Mouse (Mus musculus): Measurements from ENCODE around the gene Gm28305.

DNA sequence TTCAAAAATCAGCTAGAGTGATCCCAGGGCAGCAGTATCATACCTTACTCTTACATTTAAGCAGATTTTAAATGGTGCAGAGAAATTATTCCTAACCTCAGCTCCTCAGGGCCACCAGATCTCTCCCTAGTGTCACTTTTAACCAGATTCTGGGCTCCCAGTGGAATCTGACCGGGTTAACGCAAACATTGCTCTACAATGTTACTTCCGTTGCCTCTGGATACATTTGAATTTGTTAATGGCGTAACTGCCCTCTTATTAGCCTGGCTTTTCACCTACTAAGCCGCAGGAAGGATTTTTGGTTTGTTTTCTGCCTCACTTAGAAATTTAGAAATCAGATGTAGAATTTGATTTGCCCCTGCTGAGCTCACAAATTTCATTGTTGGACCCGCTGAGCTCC, 5.7 kb upstream of the Gm28305 start:
- no peak for TF ChIP-seq POLR2A (IDR thresholded peaks at IDR 0.05; ENCODE audit: low read depth, low read length)
- TF ChIP-seq CTCF (IDR thresholded peaks at IDR 0.05; ENCODE audit: borderline replicate concordance, insufficient read depth, low read length) = no peak
